Mouse (Mus musculus): ENCODE results near the gene Tsr3. TPM values are rescaled to one million over a fixed set of nuclear protein-coding genes. Genes with fewer than 3 reads are reported as not detected.
A peak's percentile ranks its signal among the peaks of the same experiment; 100 is the strongest.

Tsr3 gene
- polyA plus RNA-seq, 1 experiment from 2014 or later: 66.4 TPM

DNA sequence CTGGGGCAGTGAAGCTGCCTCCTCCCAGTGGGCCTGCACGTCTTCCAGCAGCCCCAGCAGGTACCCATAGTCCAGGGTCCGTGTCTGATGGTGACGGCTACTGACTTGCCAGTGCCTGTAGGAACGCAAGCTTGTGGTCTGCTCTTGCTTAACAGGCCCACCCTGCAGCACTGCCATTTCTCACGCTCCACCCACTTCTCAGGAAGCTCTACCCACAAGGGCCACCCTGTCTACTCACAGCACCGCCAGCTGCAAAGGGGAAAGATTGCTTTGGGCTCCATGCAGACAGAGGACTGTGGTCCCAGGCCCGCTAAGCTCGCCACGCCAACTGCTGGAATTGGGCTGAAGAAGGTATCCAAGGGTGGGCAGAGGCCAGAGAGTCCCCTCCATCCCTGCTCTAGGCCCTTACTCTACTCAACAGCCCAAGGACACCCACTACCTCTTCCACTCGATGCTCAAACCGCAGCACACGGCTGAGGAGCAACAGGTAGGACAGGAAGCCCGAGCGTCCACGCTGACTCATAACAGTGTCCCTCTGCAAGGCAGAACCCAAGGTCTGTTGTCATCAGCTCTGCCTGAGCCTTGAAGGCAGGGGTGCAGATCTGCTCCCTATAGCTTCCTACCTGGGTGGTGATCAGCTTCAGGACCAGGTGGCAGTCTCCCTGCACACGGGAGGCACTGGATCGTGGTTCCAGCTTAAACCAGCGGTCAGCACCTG lies 8.2 kb downstream of the Tsr3 start:
- WGBS: 78% methylated on average over 18 of the region's 18 CpGs

DNA sequence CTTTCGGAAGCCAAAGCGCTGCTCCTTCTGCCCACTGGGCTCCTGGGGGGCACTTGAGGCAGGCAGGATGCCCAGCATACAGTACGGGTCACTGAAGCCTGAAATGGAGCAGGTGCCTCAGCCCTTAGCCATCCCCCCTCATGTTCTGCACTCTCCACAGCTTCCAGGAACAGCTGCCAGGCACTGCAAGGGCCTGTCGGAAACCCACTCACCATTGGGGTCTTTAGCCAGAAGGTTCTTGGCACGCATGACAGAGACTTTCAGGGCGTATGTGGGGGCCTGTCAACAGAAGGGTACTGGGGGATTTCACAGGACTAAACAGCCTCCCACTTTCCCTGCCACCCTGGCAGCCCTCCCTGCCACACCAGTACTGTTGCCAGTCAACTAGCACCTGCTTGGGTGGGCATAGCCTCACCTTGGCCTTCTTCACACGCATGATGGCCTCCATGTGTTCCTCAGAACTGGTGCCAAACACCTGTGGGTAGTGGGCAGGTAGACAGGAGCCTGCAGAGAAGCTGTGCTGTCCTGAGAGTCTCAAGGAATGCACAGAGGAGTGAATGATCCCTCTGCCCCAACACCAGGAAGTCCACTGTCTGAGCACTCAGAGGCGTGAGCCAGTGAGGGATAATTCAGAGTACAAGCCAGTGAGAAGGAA lies 10.3 kb downstream of the Tsr3 start:
- H3K4me3 ChIP-seq (replicated peaks): no peak overlapping the region
- no peaks in the 10 kb centered on the region for H3K9me3 ChIP-seq
- peaks cover 8% of the 10 kb centered on the region for H3K4me1 ChIP-seq (replicated peaks)
- peaks cover 6% of the 10 kb centered on the region; the same call in 1 of the 2 replicates for H3K36me3 ChIP-seq
- H3K27me3 ChIP-seq: peaks cover 56% of the 10 kb centered on the region
- WGBS: 80% methylated on average over 8 of the region's 8 CpGs
- H3K4me2 ChIP-seq: no peak overlapping the region
- no peak for ATAC-seq (ENCODE audit: insufficient number of reproducible peaks, insufficient read depth, low FRiP score, low TSS enrichment, low read depth)
- H3K9ac ChIP-seq (replicated peaks): 0 out of 2 replicates have a peak overlapping the region, but pooled peaks have one; percentile 18
- no peak overlapping the region for H3K27ac ChIP-seq

More for the DNA sequence above, 8.2 kb downstream of the Tsr3 start:
- Histone ChIP-seq H3K36me3 (peaks cover 26% of the 10 kb centered on the region), H3K27ac (no peak overlapping the region), H3K4me3 (replicated peaks) (no peak overlapping the region), H3K27me3 (peaks cover 35% of the 10 kb centered on the region), H3K4me1 (replicated peaks) (no peaks in the 10 kb centered on the region), H3K4me2 (no peak overlapping the region), H3K9me3 (no peaks in the 10 kb centered on the region), H3K9ac (replicated peaks) (no peak overlapping the region; the same call in 1 of the 2 replicates)
- no peak for ATAC-seq (ENCODE audit: insufficient number of reproducible peaks, insufficient read depth, low FRiP score, low TSS enrichment, low read depth)

DNA sequence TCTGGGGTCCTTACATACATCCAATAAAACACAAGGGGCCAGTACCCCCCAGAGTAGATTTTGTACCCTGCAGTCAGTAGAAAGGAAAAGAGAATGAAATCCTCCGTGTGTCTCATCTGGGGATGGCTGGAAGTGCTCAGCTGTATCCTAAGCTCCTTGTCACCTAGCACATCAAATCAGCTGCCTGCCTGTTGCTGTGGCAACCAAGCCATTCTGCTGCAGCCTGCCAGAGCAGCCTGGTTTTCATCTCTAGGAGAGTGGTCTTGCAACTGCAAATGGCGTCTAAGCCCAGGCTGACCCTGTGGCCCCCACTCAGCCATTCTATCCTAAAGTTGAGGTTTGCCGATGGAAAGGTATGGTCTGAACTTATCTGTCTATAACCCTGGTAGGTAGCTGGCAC lies 12.7 kb downstream of the Tsr3 start:
- no peaks in the 10 kb centered on the region for H3K9me3 ChIP-seq
- ATAC-seq (ENCODE audit: insufficient number of reproducible peaks, insufficient read depth, low FRiP score, low TSS enrichment, low read depth): no peak
- H3K4me1 ChIP-seq (replicated peaks): peaks cover 20% of the 10 kb centered on the region
- 41% methylated on average over 3 of the region's 3 CpGs for WGBS
- no peak overlapping the region for H3K4me2 ChIP-seq
- H3K4me3 ChIP-seq (replicated peaks): no peak overlapping the region
- H3K9ac ChIP-seq (replicated peaks): no peak overlapping the region
- no peaks in the 10 kb centered on the region for H3K36me3 ChIP-seq
- no peak overlapping the region for H3K27ac ChIP-seq
- H3K27me3 ChIP-seq: peaks cover 77% of the 10 kb centered on the region

DNA sequence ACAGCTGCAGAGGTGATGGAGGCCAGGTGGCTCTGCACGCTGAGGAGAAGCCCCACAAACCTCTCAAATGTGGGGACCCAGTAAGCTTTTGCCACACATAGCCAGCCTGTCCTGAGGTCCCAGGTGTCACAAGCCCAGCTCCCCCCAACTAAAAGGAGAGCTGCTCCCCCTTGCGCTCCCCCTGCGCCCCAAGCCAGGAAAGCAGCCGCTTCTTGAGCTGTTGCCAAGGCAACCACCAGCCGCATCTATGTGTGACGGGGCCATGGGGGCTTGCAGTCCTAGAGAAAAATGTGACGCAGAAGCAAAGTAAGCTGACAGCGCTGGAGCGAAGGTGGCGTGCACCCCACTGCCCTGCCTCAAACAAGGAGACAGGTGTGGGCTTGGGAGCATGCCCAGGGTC lies 13.8 kb downstream of the Tsr3 start:
- no peak overlapping the region for H3K4me3 ChIP-seq (replicated peaks)
- WGBS: 39% methylated on average over 10 of the region's 10 CpGs
- H3K9me3 ChIP-seq: no peaks in the 10 kb centered on the region
- peaks cover 74% of the 10 kb centered on the region for H3K27me3 ChIP-seq
- no peak overlapping the region for H3K4me2 ChIP-seq
- no peak overlapping the region for H3K27ac ChIP-seq
- no peak for ATAC-seq (ENCODE audit: insufficient number of reproducible peaks, insufficient read depth, low FRiP score, low TSS enrichment, low read depth)
- peaks cover 5% of the 10 kb centered on the region for H3K36me3 ChIP-seq
- H3K4me1 ChIP-seq (replicated peaks): peaks cover 24% of the 10 kb centered on the region
- H3K9ac ChIP-seq (replicated peaks): 0 out of 2 replicates have a peak overlapping the region, but pooled peaks have one; percentile 31

DNA sequence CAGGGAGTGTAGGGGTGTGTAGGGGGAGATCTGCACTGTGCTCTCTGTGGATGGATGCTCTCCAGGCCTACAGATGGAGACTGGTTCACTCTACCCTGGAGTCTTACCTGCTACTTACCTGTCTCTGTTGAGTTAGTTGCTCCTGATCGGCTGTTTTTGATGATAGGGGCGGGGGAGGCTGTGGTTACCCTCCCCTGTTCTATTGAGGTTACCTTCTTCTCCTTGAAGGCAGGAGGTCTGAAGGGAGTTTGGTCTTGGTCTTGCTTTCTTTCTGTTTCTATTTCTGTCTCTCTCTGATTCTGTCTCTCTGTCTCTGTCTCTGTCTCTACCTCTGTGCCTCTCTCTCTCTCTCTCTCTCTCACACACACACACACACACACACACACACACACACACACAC lies 15.1 kb downstream of the Tsr3 start:
- Histone ChIP-seq H3K27me3 (peaks cover 72% of the 10 kb centered on the region), H3K4me2 (0 out of 2 replicates have a peak overlapping the region, but pooled peaks have one; percentile 72), H3K4me1 (replicated peaks) (peaks cover 24% of the 10 kb centered on the region), H3K9me3 (no peaks in the 10 kb centered on the region), H3K36me3 (peaks cover 18% of the 10 kb centered on the region), H3K27ac (no peak overlapping the region), H3K9ac (replicated peaks) (no peak overlapping the region), H3K4me3 (replicated peaks) (peak overlapping the region; percentile 40; the same call in 1 of the 2 replicates)
- WGBS: 81% methylated on average over 2 of the region's 2 CpGs
- no peak for ATAC-seq (ENCODE audit: insufficient number of reproducible peaks, insufficient read depth, low FRiP score, low TSS enrichment, low read depth)

DNA sequence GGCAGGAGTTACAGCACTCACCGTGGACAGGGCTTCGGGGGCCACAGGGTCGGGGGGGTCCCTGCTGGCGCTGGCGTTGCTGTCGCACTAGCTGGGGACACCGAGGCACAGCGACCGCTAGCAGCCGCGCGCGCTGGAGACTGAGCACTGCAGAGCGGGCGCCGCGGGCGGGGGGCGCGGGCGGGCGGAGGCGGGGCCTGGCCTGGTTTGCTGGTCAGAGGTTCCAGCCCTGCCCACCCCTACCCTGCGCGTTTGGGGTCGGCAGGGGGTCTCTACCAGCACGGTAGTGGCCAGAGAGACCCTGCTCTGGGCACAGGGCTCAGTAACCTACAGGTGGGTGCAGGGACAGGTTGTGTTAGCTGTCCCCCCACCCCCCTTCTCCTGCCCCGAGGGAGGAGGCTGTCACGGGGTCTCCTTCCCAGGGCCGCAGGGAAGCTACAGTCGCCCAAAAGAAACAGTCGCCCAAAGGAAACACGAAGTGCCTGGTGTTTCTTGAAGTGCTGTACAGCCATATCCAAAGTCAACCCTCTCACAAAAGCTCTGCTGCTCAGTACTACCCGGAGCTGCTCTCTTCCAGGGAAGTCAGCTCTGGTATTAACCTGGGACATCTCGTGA lies 16.3 kb downstream of the Tsr3 start, which contains the start of gene Baiap3:
Gene Baiap3, minus strand, starts transcription at position 225 of the 615 bp plus-strand sequence.
- peak within 1 kb of the TSS; percentile 53 for H3K9ac ChIP-seq (replicated peaks)
- no peaks in the 10 kb centered on the region for H3K9me3 ChIP-seq
- H3K4me3 ChIP-seq (replicated peaks): peak within 1 kb of the TSS; percentile 40
- H3K27me3 ChIP-seq: peaks cover 61% of the 10 kb centered on the region
- H3K4me2 ChIP-seq: peak within 1 kb of the TSS; percentile 72
- H3K27ac ChIP-seq: no peak within 1 kb of the TSS
- H3K4me1 ChIP-seq (replicated peaks): peaks cover 24% of the 10 kb centered on the region
- peak; percentile 39 for ATAC-seq (ENCODE audit: insufficient number of reproducible peaks, insufficient read depth, low FRiP score, low TSS enrichment, low read depth)
- peaks cover 21% of the 10 kb centered on the region for H3K36me3 ChIP-seq
- 5% methylated on average over 31 of the region's 35 CpGs for WGBS

DNA sequence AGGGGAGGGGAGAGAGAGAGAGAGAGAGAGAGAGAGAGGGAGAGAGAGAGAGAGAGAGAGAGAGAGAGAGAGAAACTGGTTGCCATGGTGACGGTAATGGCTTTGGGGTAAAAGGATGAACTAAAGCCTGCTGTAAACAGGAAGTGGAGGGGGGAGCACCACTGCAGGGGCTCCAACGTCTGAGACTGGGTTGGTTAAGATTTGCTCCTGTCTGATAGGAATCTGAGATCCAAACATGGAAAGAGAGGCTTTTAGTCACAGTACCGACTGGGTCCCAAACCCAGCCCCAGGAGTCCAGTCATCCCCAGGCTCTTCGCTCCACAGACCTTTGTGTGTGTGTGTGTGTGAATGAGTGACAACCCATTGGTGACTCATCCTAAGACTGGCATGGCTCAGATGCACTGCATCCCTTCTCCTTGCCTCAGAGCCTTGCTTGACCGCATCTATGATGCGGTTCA lies 17.9 kb downstream of the Tsr3 start:
- Histone ChIP-seq H3K4me1 (replicated peaks) (peaks cover 24% of the 10 kb centered on the region), H3K36me3 (peaks cover 27% of the 10 kb centered on the region), H3K9me3 (no peaks in the 10 kb centered on the region), H3K4me2 (no peak overlapping the region), H3K27ac (0 out of 2 replicates have a peak overlapping the region, but pooled peaks have one; percentile 7), H3K4me3 (replicated peaks) (no peak overlapping the region), H3K9ac (replicated peaks) (no peak overlapping the region), H3K27me3 (peaks cover 45% of the 10 kb centered on the region)
- WGBS: 55% methylated on average over 6 of the region's 6 CpGs
- ATAC-seq (ENCODE audit: insufficient number of reproducible peaks, insufficient read depth, low FRiP score, low TSS enrichment, low read depth): no peak

DNA sequence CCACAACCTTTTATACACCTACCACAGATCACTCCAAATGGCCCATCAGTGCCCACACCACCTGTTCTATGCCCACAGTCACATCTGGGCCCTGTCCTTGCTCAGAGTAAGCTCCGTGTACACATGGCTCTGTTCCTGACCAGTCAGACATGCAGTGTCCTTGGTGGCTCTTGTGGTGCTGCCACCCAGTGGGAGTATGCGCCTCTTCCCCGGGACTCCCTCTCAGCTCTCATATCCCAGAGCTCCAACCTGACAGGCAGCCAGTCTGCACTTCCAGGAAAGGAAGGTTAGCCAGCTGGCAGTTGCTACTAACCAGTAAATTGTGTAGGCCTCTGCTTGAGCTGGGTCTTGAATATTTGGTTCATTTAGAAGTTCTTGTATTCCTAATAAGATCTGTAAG lies 24.5 kb downstream of the Tsr3 start:
- 83% methylated on average over 3 of the region's 3 CpGs for WGBS
- no peak overlapping the region for H3K27ac ChIP-seq
- H3K27me3 ChIP-seq: no peaks in the 10 kb centered on the region
- no peaks in the 10 kb centered on the region for H3K4me1 ChIP-seq (replicated peaks)
- H3K9me3 ChIP-seq: no peaks in the 10 kb centered on the region
- H3K36me3 ChIP-seq: peaks cover 81% of the 10 kb centered on the region
- no peak overlapping the region for H3K9ac ChIP-seq (replicated peaks)
- H3K4me2 ChIP-seq: no peak overlapping the region
- no peak overlapping the region for H3K4me3 ChIP-seq (replicated peaks)
- ATAC-seq (ENCODE audit: insufficient number of reproducible peaks, insufficient read depth, low FRiP score, low TSS enrichment, low read depth): no peak

DNA sequence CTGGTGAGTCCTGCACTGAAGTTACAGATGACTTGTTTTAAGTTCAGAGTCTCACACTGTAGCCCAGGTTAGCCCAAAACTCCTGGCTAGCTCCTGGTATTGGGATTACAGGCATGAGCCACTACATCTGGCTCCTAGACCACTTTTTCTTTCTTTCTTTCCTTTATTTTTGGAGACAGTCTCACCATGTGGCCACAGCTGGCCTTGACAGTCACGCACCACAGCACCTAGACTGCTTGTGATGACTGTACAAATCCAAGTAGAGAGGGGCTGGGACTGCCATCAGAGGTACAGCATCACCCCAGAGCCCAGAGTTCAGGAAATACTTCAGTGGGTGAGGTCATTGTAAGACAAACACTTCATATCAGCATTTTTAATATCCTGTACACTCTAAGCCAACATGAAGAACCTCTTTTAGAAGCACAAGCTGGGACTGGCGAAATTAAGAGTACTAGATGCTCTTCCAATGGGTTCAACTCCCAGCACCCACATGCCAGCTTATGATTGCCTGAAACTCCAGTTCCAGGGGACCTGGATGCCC lies 30.9 kb downstream of the Tsr3 start:
- Histone ChIP-seq H3K9me3 (no peaks in the 10 kb centered on the region), H3K36me3 (peaks cover 51% of the 10 kb centered on the region), H3K4me2 (peak overlapping the region; percentile 97), H3K4me1 (replicated peaks) (peaks cover 28% of the 10 kb centered on the region), H3K4me3 (replicated peaks) (peak overlapping the region; percentile 97), H3K27me3 (no peaks in the 10 kb centered on the region), H3K9ac (replicated peaks) (peak overlapping the region; percentile 98), H3K27ac (no peak overlapping the region)
- no peak for ATAC-seq (ENCODE audit: insufficient number of reproducible peaks, insufficient read depth, low FRiP score, low TSS enrichment, low read depth)
- 84% methylated on average over 2 of the region's 2 CpGs for WGBS

DNA sequence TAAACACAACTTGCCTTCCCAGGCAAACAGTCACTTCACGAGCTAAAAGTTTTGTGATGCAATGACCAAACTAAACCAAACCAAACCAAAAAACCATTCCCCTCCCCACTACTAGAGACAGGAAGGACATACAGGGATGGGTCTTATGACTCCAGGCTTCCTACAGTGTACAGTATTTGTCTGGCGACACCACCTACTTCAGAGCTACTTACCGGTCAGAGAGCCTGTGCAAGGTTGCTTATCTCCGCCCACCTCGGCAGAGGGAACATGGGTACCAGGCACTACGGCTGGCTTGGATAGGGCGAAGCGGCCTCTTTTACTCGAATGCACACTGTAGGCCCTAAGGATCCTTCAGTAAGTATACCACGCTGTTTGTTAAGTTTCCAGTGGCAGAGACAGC lies 32.4 kb downstream of the Tsr3 start:
- H3K36me3 ChIP-seq: peaks cover 37% of the 10 kb centered on the region
- H3K4me1 ChIP-seq (replicated peaks): peaks cover 28% of the 10 kb centered on the region
- peak overlapping the region; percentile 97 for H3K4me2 ChIP-seq
- ATAC-seq (ENCODE audit: insufficient number of reproducible peaks, insufficient read depth, low FRiP score, low TSS enrichment, low read depth): no peak
- peak overlapping the region; percentile 99 for H3K27ac ChIP-seq
- peak overlapping the region; percentile 98 for H3K9ac ChIP-seq (replicated peaks)
- peak overlapping the region; percentile 97 for H3K4me3 ChIP-seq (replicated peaks)
- under 1% methylated on average over 10 of the region's 10 CpGs for WGBS
- no peaks in the 10 kb centered on the region for H3K9me3 ChIP-seq
- no peaks in the 10 kb centered on the region for H3K27me3 ChIP-seq

Measured in limb, embryonic 12.5 days (tissue).